In the genomic region with DNA sequence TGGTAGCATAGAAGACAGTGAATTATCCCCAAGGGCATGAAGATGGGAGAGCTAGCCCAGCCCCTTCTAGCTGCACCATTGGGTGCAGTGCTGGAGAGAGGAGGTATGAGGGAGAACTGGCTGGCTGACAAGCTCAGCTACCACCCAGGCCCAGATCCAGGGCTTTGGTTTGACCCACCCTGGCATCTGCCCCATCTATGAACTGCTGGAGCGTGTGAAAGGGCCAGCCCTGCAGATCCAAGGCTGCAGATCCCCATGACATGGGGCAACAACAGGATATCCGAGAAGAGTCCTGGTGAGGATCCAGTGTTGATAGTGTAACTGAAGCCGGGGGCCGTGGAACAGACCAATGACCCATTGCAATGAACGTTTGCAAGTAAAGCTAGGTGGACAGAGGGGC, we compare ENCODE assay signal across 24 mouse cellular contexts.
DNase-seq lines count a peak whose midpoint lies in the region; ATAC-seq and TF ChIP-seq lines count a peak whose summit lies in the region.
"Had no signal": no experiment of that assay in that cellular context is flagged by ENCODE, and none has a peak within 500 bp of the region (broad histone marks: within the 10 kb centered on the region; RNA-seq: fewer than 3 reads in every experiment).

No protein-coding gene starts in this region.

- TF ChIP-seq CTCF in heart, adult 2 months (IDR thresholded peaks at IDR 0.05): no peak

- TF ChIP-seq POLR2A in heart, adult 2 months (IDR thresholded peaks at IDR 0.05; ENCODE audit: insufficient read depth, low read depth, low read length): no peak

- H3K4me1 ChIP-seq in heart, adult 2 months (ENCODE audit: control insufficient read depth, insufficient read depth, low read length): peaks cover 3% of the 10 kb centered on the region; the same call in 1 of the 2 replicates
- peaks cover 17% of the 10 kb centered on the region for H3K4me1 ChIP-seq in kidney, embryonic 15.5 days
- H3K4me1 ChIP-seq: forebrain, embryonic 12.5 days; forebrain, embryonic 15.5 days; hindbrain, embryonic 13.5 days had no signal

- no peak overlapping the region for H3K4me2 ChIP-seq in kidney, embryonic 15.5 days
- H3K4me2 ChIP-seq: embryonic facial prominence, embryonic 13.5 days; forebrain, embryonic 12.5 days; forebrain, embryonic 15.5 days; heart, embryonic 11.5 days; hindbrain, embryonic 13.5 days had no signal

- no peak for TF ChIP-seq EP300 in heart, adult 2 months (IDR thresholded peaks at IDR 0.05; ENCODE audit: insufficient read depth, low read depth, low read length)

- H3K36me3 ChIP-seq in heart, adult 2 months (ENCODE audit: control insufficient read depth, insufficient read depth, low read length): no peaks in the 10 kb centered on the region
- no peaks in the 10 kb centered on the region for H3K36me3 ChIP-seq in kidney, embryonic 15.5 days
- H3K36me3 ChIP-seq: embryonic facial prominence, embryonic 10.5 days; embryonic facial prominence, embryonic 13.5 days; forebrain, embryonic 12.5 days; forebrain, embryonic 15.5 days; hindbrain, embryonic 13.5 days had no signal

- intact Hi-C loops in heart, adult 2 months (cut with DNase I): no loop called here
- intact Hi-C loops in left cerebral cortex, postnatal 4 days (cut with DNase I): no loop called here

- H3K27ac ChIP-seq in heart, adult 2 months: no peak overlapping the region
- 0 out of 2 replicates have a peak overlapping the region, but pooled peaks have one; percentile 9 for H3K27ac ChIP-seq in kidney, embryonic 15.5 days
- H3K27ac ChIP-seq: embryonic facial prominence, embryonic 10.5 days; embryonic facial prominence, embryonic 13.5 days; forebrain, embryonic 12.5 days; forebrain, embryonic 15.5 days; hindbrain, embryonic 13.5 days had no signal

- 80% methylated on average over 5 of the region's 5 CpGs for WGBS in heart, adult 2 months
- 26% methylated on average over 5 of the region's 5 CpGs for WGBS in kidney, embryonic 15.5 days

- ATAC-seq in kidney, embryonic 15.5 days (replicated peaks; ENCODE audit: low FRiP score): peak; percentile 94
- ATAC-seq: activated CD4-positive, CD25-positive, alpha-beta regulatory T cell, adult 4 months; forebrain, embryonic 15.5 days; hindbrain, embryonic 16.5 days; inflammation-experienced regulatory T-cells, adult 6 months had no signal

- H3K4me3 ChIP-seq in heart, adult 2 months: no peak overlapping the region
- H3K4me3 ChIP-seq in kidney, embryonic 15.5 days (replicated peaks): no peak overlapping the region
- H3K4me3 ChIP-seq: embryonic facial prominence, embryonic 10.5 days; embryonic facial prominence, embryonic 13.5 days; erythroblast, embryonic 14.5 days; forebrain, embryonic 12.5 days; forebrain, embryonic 15.5 days; hindbrain, embryonic 13.5 days had no signal

- no peaks in the 10 kb centered on the region for H3K79me2 ChIP-seq in heart, adult 2 months (replicated peaks; ENCODE audit: control insufficient read depth, insufficient read depth, low read length)

- DNase-seq in cerebellum, postnatal 10 days: peak; percentile 44 to 56
- no peak for DNase-seq in cerebellum, adult 11-12 months
- peak; percentile 42 for DNase-seq in heart, adult 11 months
- DNase-seq in heart, adult 2 months: no peak
- DNase-seq in kidney, postnatal 10 days: no peak
- peak; percentile 13 for DNase-seq in left cerebral cortex, postnatal 4 days
- no peak for DNase-seq in left cerebral cortex, adult 8-10 months (ENCODE audit: low spot score in 2 of 2)
- DNase-seq: adrenal gland, adult 8-10 months; adrenal gland, postnatal 25 days; cerebellum, adult 18-20 months; cerebellum, adult 9-10 months; cerebellum, postnatal 25 days; gastrocnemius, postnatal 25 days had no signal

- H3K9me3 ChIP-seq in kidney, embryonic 15.5 days (replicated peaks): no peaks in the 10 kb centered on the region
- H3K9me3 ChIP-seq: embryonic facial prominence, embryonic 10.5 days; embryonic facial prominence, embryonic 13.5 days; forebrain, embryonic 12.5 days; forebrain, embryonic 15.5 days; hindbrain, embryonic 13.5 days had no signal

- H3K9ac ChIP-seq in heart, adult 2 months (ENCODE audit: low read depth, low read length): no peak overlapping the region
- H3K9ac ChIP-seq in kidney, embryonic 15.5 days: no peak overlapping the region
- H3K9ac ChIP-seq: embryonic facial prominence, embryonic 13.5 days; forebrain, embryonic 12.5 days; forebrain, embryonic 15.5 days; hindbrain, embryonic 13.5 days had no signal

- H3K27me3 ChIP-seq in heart, adult 2 months (ENCODE audit: control insufficient read depth, insufficient read depth, low read length): no peaks in the 10 kb centered on the region
- H3K27me3 ChIP-seq in kidney, embryonic 15.5 days: no peaks in the 10 kb centered on the region
- H3K27me3 ChIP-seq: embryonic facial prominence, embryonic 13.5 days; forebrain, embryonic 12.5 days; forebrain, embryonic 15.5 days; hindbrain, embryonic 13.5 days had no signal

Comparison
In these comparisons a context has a peak if more than half of its experiments do, and no peak if none do; other contexts are left out.
1. DNase-seq: peak in cerebellum, postnatal 10 days (2 of 2), heart, adult 11 months (single experiment) and left cerebral cortex, postnatal 4 days (single experiment); none in cerebellum, adult 11-12 months (single experiment), heart, adult 2 months (0 of 2), kidney, postnatal 10 days (single experiment) and left cerebral cortex, adult 8-10 months (0 of 2).